Mouse (Mus musculus) mature B cell (primary cell): ENCODE measurements around the gene Tbc1d13.

Experiments
- in situ Hi-C: fragments of 300-500 bp; cut with MboI; formaldehyde crosslinking; loops from 2 replicates; pipeline ENCODE4 v1.14.3; 2019

The Tbc1d13 gene

DNA sequence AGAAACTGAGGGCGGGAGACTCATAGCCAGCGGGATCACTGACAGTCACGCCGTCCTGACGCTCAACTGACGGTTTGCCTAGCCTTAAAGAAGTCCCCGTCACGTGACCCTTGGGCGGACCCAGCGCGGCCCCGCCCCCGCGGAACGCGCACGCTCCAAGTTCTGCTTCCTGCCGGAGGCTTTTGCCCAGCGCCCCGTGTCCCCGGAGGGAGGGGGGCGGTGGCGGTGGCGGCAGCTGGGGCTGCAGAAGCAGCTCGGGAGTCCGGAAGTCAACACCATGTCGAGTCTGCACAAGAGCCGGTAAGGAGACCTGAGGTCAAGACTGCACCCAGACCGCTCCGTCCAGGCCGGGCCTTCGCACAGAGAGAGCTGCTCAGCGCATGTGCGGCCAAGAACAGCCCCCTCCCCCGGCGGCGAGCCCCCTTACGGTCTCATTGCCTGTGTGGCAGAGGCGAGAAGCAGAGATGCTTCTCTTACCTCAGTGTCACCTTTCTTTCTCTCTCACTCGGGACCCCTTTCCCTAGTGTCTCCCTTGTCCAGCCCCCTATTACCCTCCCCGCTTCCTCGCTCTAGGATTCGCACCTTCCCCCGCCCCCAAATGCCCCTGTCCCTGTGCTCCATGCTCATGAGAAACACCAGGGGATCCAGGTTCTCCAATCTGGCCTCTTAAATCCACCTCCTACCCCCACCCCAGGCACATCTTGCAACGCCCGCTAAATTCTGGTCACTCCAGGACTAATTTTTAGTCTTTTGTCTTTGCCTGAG, at the start of gene Tbc1d13:
Tbc1d13 (plus strand) TSS at position 134 of the 765 bp plus-strand sequence.
- in situ Hi-C loops = no loop called here

DNA sequence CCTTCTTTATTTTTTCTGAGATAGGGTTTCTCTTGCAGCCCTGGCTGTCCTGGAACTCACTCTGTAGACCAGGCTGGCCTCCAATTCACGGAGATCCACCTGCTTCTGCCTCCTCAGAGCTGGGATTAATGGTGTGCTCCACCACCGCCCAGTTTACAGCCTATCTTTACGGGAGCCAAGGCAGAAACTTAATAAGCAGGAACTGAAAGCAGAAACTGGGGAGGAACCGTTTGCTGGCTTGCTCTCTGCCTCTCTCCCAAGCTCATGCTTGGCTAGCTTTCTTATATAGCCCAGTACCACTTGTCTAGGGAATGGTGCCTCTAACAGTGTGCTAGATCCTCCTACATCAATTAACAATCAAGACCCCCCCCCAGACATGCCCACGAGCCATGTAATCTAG, 49.4 kb upstream of the Tbc1d13 start:
- in situ Hi-C loops = no loop called here

DNA sequence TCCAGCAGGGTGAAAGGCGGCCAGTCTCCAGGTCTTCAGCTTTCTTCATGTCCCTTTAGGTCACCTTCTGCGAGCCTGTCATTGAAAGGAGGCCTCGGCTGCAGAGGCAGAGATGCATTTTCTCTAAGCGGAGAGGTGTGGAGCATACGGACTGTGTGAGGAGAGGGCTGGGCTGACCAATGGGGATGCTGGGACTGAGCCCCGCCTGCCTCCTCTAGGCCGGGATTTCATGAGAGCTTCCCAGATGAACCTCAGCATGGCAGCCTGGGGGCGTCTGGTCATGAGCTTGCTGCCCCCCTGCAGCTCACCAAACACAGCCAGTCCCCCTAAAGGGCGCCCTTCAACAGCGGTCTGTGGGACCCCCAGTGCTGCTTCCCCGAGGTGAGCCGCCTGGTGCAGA, 48.9 kb upstream of the Tbc1d13 start:
- in situ Hi-C loops = no loop called here

DNA sequence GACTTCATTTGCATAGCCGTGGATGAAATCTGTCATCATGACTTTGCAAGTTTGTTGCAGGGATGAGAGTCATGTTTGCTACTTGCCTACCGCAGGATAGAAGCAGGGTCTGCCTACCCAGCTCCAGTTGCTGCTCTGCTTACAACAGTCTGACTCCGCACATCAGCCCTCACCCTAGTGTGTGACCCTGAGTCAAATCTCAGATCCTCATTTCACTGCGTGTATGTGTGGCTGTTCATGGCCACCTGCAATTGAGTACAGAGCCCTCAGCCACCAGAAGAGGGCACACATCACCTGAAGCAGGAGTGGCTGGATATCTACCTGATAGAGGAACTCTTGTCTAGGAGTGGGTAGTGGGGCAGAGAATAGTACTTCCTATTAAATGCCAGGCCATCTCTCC, 46.2 kb upstream of the Tbc1d13 start:
- in situ Hi-C loops = no loop called here

DNA sequence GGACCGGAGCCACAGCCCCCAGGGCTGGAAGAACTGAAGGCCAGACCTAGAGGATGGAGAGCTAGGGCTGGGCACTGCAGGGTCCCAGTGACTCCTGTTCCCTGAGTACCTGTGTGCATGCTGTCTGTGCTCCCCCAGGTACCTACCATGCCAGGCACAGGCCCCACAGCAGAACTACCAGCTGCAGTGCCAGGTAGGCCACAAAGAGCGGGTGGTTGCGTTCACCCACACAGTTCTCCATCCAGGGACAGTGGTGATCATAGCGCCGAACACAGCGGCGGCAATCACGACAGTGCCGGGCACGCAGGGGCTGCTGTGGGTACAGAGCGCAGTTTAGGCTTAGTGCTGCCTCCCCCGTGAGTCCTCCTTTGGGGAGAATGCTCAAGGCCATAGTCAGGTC, 42.0 kb upstream of the Tbc1d13 start:
- in situ Hi-C loops = no loop called here

DNA sequence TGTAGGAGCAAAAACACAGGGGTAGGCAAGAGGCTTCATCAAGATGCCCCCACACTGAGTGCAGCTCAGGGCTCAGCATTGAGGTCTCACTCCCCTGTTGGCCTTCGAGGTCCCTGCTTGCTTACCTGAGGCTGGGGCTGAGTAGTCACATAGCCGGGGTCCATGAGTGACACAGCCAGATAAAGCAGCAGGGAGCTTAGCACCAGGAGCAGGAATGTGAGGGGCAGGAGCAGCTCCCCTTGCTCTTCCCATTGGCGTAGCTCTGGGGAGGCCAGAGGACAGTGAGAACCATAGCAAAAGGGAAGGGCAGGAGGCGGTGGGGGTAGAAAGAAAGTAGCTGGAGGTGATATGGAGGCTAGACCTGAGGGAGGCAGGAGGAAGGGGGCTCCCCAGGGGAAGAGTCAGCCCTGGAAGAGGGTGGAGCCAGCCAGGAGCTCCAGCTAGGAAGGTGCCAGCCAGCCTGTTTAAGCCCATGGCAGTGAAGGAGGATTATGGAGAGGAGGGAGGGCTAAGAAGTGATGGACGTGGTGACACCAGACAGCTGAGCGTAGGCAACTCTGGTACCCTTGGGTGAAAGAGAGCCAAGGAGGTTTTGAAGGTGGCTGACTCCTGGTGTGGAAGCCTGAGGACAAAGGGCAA, 41.1 kb upstream of the Tbc1d13 start:
- in situ Hi-C loops = no loop called here

DNA sequence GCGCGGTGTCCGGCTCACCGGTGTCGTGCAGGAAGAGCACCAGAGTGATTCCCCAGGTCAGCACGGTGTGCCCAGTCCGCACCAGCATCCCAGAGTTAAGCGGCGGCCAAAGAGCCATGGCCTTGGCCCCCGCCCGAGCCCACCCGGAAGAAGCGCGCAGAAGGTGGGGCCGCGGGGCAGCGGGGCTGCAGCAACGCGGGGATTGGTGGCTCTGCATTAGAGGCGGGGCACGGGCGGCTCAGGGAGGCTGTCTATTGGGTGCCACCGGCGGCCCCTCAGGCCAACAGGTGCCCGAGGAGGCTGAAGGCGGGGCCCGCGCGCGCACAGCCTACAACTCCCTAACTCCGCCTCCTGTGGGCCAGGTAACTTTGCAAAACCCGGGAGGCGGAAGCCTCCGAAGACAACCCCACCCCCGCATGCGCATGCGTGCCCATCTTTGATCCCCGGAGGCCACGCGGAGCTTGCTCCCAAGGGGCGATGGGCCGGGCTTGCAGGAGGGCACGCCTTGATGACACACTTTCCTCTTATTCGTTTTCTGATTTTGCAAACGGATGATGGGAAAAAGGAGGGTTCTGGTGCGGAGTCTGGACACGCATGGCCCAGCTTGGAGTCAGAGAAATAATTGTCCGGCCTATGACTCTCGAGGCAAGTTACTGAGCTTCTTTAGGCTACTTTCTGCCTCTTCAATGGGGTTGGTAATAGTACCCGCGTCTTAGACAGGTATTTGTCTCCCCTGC, 39.9 kb upstream of the Tbc1d13 start, which contains the start of gene Zdhhc12:
Zdhhc12 (minus strand) TSS at position 178 of the 737 bp plus-strand sequence.
- in situ Hi-C loops = no loop called here

DNA sequence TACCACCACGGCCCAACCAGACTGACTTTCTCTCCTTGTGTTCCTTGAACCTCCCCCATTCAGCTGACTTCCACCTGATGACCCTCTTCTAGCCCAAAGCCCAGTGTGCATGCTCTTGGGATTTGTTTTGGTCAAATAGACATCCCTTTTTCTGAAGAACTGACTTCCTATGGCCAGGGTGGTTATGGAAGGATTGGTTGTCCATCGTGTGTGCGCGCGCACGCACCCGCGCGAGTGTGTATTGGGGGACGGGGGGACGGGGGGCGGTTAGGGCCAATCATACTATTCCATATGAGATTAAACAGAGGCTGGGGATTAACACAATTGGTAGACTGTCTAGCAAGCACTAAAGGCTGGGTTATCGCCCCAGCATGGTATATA, 39.3 kb upstream of the Tbc1d13 start:
- in situ Hi-C loops = no loop called here

DNA sequence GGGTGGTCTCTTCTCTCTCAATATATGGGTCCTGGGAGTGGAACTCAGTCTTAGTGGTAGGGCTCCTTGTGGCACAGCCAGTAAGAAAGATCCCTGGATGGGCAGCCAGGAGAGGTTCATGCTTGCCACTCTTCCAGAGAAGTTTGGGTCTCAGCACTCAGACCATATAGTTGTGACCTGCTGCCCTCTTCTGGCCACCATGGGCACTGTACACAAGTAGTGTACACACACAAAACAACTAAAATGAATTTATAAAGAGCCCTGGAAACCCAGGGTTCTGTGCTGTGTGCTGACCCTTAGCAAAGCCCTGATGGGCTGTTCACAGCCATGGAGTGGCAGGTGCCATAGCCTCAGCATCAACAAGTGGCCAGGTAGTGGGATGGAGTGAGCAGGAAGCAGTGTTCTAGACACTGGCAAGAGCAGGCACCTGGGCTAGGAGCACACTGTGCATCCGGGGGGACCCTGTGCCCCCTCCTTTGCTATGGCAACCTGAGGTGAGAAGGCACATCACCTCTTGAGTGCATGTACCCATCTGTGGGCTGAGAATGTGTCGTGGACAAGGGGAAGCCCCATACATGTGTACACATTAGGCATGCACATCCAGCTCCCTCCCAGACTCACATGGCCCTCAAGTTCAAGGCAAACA, 37.5 kb upstream of the Tbc1d13 start:
- in situ Hi-C loops = loop anchor here (5.0 kb wide), 1 partner anchor 49 kb away; the partner anchor contains the start of gene Wdr34

DNA sequence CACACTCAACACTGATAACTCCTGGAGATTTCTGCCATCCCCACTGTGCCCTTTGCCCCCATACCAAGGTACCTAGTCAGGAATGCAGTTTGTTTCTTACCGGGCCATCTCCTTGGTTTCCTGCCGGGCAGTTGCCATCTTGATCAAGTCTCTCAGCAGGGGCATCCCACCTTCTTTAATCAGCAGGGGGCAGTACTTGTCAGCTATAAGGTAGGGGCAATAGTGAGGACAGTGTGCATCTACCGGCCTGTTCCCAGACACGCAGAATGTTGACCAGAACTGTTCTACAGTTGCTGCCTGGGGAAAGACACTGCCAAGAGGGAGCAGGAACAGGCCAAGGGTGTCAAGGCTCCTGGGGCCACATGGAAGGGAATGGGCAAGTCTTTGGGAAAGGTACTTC, 33.3 kb upstream of the Tbc1d13 start:
- in situ Hi-C loops = no loop called here

DNA sequence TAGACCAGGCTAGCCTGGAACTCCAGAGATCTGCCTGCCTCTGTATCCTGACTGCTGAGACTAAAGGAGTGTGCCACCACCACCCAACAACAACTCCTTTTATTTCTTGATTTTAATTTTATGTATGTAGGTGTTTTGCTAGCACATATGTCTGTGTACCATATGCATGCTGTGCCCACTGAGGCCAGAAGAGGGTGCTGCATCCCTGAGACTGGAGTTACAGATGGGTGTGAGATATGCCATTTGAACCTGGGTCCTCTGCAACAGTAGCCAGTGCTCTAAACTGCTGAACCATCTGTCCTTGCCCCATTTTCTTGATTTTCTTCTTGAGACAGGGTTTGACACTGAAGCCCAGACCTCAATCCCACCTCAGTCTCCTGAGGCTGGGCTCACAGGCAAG, 27.2 kb upstream of the Tbc1d13 start:
- in situ Hi-C loops = no loop called here

DNA sequence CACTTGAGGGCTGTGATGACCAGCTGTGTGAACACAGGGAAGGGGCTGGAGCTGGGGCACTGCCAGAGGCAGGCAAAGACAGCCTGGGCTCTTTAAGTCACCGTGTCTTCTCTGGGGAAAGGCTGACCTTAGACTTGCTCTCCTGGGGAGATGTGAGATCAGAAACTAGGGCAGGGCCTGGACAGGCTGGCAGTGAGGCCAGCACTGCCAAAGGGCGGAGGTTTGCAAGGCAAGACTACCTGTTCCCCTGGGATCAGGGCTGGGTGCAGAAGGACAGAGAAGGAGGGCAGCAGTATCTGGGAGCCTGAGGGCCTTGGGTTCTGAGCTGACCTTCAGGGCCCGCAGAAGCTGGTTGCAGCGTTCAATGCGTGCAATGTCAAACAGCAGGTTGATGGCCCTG, 25.9 kb upstream of the Tbc1d13 start:
- in situ Hi-C loops = no loop called here

DNA sequence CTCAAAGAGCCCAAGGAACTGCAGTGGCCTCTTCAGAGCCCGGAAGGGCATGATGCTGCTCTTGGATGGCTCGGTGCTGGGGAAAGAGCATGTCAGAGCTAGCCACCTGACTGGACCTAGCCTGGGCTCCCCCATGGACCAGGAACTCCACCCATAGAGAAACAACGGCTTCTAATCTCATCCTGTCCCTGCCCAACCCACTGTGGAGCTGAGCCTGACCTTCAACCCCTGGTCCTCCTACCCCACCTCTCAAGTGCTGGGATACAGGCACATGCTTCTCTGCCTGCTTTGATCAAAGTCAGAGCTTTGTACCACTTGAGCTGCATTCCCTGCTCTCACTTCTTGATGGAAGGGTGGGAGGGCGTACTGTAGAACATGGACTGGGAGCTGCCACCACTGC, 25.3 kb upstream of the Tbc1d13 start:
- in situ Hi-C loops = no loop called here

DNA sequence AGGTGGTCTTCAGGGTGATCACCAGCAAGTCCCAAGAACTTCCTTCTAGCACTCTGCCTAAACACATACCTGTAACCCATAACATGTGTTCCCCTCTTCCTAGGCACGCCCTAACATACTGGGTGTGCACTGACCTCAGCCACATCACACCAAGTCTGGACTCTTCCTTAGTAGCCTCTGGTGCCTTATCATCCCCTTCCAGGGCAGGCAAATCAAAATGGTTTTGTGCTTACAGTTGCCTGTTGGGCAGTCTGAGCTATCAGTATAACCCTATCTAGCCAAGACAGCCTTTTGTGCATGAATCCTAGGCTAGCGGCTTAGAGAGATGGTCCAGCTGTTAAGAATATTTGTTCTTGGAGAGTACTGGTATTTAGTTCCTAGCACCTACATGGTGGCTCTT, 22.0 kb upstream of the Tbc1d13 start:
- in situ Hi-C loops = no loop called here

DNA sequence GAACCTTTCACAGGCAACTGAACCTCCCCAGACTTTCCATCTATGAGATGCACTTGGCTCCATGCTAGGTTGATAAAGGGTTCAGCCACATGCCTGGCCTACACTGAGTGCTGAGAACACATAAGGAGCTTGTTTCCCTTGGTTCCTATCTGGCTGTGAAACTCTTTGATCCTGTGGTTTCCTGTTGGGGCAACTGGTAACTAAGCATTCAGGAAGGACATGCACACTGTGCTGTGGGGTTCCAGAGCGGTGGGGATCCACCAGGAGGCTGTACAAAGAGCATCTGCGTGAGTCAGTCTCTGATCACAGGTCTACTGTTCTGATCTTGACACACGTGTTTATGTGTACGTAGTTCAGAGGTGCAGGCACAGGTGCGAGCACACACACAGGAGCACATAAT, 21.0 kb upstream of the Tbc1d13 start:
- in situ Hi-C loops = no loop called here

DNA sequence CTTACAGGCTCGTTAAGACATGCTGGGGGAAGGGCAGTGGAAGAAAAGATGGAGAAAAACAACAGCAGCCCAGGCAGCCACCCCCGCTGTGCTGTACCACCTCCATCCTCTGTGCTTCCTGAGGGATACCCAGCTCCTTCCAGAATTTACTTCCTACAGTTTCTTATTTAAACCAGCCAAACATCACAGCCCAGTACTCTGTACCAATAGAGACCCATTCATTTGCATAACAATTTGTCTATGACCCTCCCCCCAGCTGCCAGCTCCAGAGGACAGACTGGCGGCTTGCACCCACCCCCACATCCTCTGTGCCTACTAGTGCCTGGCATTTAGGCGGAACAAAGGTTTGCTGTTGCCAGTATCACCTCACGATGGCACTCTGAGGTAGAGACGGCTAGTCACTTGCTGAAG, 13.9 kb upstream of the Tbc1d13 start:
- in situ Hi-C loops = no loop called here

DNA sequence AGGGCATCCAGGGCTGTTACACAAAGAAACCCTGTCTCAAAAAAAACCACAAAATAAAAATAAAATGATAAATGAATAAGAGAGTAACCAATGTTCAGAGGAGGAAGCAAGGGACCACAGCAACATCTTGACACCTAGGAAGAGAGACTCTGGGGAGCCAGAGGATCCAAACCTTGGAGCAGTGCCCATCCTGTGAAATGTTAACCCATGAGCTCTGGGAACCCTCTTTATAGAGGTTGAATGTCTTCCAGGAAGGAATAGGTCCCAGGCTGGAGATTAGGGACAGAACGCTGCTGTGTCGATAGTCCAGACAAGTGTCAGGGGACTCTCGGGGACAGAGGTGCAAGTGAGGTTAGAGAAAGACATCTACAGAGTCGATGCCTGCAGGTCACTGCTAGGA, 13.3 kb upstream of the Tbc1d13 start:
- in situ Hi-C loops = no loop called here

DNA sequence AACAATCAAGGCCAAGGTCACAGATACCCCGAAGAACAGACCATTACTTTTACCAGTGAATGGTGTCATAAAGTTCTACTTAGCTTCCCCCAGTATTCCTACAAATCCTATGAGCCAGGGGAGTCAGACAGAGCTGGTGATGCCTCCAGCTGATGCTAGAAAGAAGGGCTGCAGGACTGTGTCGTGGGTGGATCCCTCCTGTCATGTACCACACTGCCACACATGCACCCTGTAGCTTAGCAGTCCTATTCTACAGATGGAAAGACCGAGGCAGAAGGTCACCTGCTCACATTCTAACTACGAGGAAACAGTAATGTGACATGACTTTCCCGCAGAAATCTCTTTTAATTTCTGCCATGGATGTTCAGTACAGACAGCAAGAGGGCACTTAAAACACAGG, 10.8 kb upstream of the Tbc1d13 start:
- in situ Hi-C loops = no loop called here

DNA sequence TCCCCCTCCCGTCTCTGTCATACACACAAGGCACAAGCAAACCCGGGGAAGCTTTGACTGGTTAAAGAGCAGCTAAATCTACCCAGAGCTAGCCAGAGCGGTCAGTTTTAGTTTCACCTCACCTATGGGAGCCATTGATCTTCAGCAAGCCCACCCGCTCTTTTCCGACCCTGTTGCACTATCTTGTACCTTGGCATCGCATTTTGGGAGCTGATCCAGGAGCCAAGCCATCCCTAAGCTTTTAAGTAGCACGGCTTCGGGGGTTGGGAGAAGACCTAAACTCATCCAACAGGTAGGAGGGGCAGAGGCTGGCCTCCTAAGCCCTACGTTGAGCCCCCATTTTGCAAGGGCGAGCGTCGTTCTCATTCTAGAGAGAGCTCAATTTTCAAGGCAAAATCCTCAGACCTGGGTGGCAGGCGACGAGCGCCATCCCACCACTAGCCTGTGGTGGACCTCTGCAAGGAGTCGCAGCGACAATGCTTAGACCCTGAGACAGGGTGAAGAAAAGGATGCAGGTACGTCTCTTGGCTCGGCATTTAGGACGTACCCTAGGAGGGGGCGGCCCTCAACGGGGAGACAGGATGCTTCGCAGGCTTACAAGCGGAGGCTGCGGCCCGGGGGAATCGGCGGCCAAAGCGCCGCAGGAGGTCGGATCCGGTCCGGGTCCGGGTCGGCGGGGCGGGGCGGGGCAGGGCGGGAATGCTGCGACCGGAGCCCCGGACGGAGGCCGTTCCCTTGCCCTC, 9.6 kb upstream of the Tbc1d13 start:
- in situ Hi-C loops = no loop called here

DNA sequence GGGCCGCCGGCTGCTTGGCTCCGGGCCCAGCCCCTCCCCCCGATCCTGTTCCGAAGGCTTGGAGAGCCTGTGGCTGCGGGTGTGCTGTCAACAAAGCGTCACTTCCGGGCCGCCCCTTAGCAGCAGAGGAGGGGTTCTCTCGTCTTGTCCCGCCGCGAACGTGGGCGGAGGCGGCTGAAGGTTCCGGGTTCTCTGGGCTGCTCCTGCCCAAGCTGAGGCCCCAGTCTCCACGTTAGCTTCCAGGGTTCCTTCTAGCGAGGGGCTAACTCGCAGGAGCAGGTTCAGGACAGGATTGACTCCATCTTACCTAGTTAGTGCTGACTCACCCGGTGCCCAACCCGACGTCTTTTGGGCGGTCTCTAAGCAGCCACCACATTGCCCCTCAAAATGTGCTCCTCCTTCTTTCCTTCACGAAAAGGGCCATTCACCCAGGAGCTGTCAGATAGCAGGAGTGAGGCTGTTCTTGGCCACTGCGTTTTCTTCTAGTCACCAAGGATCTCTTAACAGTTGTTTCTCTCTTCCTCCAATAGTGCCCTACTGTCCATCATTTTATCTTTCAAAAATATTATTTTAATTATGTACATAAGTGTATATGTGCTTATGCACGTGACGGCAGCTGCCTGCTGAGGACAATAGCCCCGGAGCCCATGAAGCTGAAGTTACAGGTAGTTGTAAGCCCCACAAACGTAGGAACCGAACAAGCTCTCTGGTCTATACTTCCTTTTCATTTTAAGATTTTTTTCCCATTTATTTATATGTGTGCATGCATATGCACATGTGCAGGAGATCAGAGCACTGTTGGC, 8.9 kb upstream of the Tbc1d13 start, which contains the start of gene Zer1:
Zer1 (minus strand) TSS at position 114 of the 803 bp plus-strand sequence.
- in situ Hi-C loops = no loop called here

DNA sequence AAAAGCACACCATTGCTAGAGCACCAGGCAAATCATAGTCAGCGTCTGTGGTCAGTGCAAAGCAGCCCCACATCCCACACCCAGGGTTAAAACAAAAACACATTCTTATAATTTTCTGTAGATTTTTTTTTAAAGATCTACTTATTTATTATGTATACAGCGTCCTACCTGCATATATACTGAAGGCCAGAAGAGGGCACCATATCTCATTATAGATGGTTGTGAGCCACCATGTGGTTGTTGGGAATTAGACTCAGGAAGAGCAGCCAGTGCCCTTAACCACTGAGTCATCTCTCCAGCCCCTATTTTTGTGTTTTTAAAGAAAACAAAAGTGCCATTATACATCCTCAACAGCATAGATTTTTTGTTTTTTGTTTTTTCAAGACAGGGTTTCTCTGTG, 4.8 kb upstream of the Tbc1d13 start:
- in situ Hi-C loops = no loop called here
